Mouse (Mus musculus): ENCODE measurements at regions not wholly inside any gene's neighbourhood (a gene's known extent, or its start where the extent isn't known, plus 50 kb on each side); places are given as distances from the start of the nearest gene placed in this dataset.

- no peak overlapping the region for H3K27ac ChIP-seq (ENCODE audit: insufficient read depth, low read length)
- TF ChIP-seq EP300 (IDR thresholded peaks at IDR 0.05; ENCODE audit: insufficient read depth, low read depth, low read length) (no peak), CTCF (IDR thresholded peaks at IDR 0.05; ENCODE audit: low read depth, low read length) (no peak), POLR2A (IDR thresholded peaks at IDR 0.05; ENCODE audit: insufficient read depth, low read length) (no peak)
Observed at GRCm38 (mm10) chr6:94890165-94890564, 190.2 kb upstream of the Lrig1 start.

GRCm38 (mm10) chr6:94889271-94889670 lies 189.3 kb upstream of the Lrig1 start:
- Histone ChIP-seq H3K4me1 (ENCODE audit: control insufficient read depth, insufficient read depth, low read length) (peaks cover 1% of the 10 kb centered on the region), H3K4me3 (ENCODE audit: low read depth, low read length) (no peak overlapping the region), H3K9ac (ENCODE audit: low read depth, poor library complexity, severe bottlenecking) (no peak overlapping the region), H3K27me3 (ENCODE audit: control insufficient read depth, insufficient read depth, low read length, poor library complexity, severe bottlenecking) (no peaks in the 10 kb centered on the region), H3K27ac (ENCODE audit: insufficient read depth, low read length) (no peak overlapping the region), H3K9me3 (replicated peaks; ENCODE audit: control insufficient read depth, insufficient read depth, low read length, poor library complexity, severe bottlenecking) (no peaks in the 10 kb centered on the region), H3K36me3 (ENCODE audit: control insufficient read depth, insufficient read depth, low read length, poor library complexity, severe bottlenecking) (no peaks in the 10 kb centered on the region)
- no peak for TF ChIP-seq EP300 (IDR thresholded peaks at IDR 0.05; ENCODE audit: insufficient read depth, low read depth, low read length)
- no peak for TF ChIP-seq POLR2A (IDR thresholded peaks at IDR 0.05; ENCODE audit: insufficient read depth, low read length)
- TF ChIP-seq CTCF (IDR thresholded peaks at IDR 0.05; ENCODE audit: low read depth, low read length): no peak

More at GRCm38 (mm10) chr6:94890165-94890564, 190.2 kb upstream of the Lrig1 start:
- Histone ChIP-seq H3K9me3 (replicated peaks; ENCODE audit: control insufficient read depth, insufficient read depth, low read length, poor library complexity, severe bottlenecking) (no peaks in the 10 kb centered on the region), H3K36me3 (ENCODE audit: control insufficient read depth, insufficient read depth, low read length, poor library complexity, severe bottlenecking) (no peaks in the 10 kb centered on the region), H3K4me3 (ENCODE audit: low read depth, low read length) (no peak overlapping the region), H3K9ac (ENCODE audit: low read depth, poor library complexity, severe bottlenecking) (no peak overlapping the region), H3K4me1 (ENCODE audit: control insufficient read depth, insufficient read depth, low read length) (peaks cover 1% of the 10 kb centered on the region), H3K27me3 (ENCODE audit: control insufficient read depth, insufficient read depth, low read length, poor library complexity, severe bottlenecking) (no peaks in the 10 kb centered on the region)

- no peak overlapping the region for H3K27ac ChIP-seq (ENCODE audit: insufficient read depth, low read length)
- TF ChIP-seq POLR2A (IDR thresholded peaks at IDR 0.05; ENCODE audit: insufficient read depth, low read length) (no peak), CTCF (IDR thresholded peaks at IDR 0.05; ENCODE audit: low read depth, low read length) (no peak), EP300 (IDR thresholded peaks at IDR 0.05; ENCODE audit: insufficient read depth, low read depth, low read length) (no peak)
- no peaks in the 10 kb centered on the region for H3K36me3 ChIP-seq (ENCODE audit: control insufficient read depth, insufficient read depth, low read length, poor library complexity, severe bottlenecking)
Observed at GRCm38 (mm10) chr6:94881139-94881538, 181.2 kb upstream of the Lrig1 start.

GRCm38 (mm10) chr6:94875841-94876240 lies 175.9 kb upstream of the Lrig1 start:
- no peaks in the 10 kb centered on the region for H3K4me1 ChIP-seq (ENCODE audit: control insufficient read depth, insufficient read depth, low read length)
- no peak overlapping the region for H3K9ac ChIP-seq (ENCODE audit: low read depth, poor library complexity, severe bottlenecking)
- H3K4me3 ChIP-seq (ENCODE audit: low read depth, low read length): no peak overlapping the region
- H3K36me3 ChIP-seq (ENCODE audit: control insufficient read depth, insufficient read depth, low read length, poor library complexity, severe bottlenecking): no peaks in the 10 kb centered on the region
- no peak for TF ChIP-seq POLR2A (IDR thresholded peaks at IDR 0.05; ENCODE audit: insufficient read depth, low read length)
- TF ChIP-seq EP300 (IDR thresholded peaks at IDR 0.05; ENCODE audit: insufficient read depth, low read depth, low read length): no peak
- TF ChIP-seq CTCF (IDR thresholded peaks at IDR 0.05; ENCODE audit: low read depth, low read length): no peak
- H3K27ac ChIP-seq (ENCODE audit: insufficient read depth, low read length): no peak overlapping the region
- no peaks in the 10 kb centered on the region for H3K27me3 ChIP-seq (ENCODE audit: control insufficient read depth, insufficient read depth, low read length, poor library complexity, severe bottlenecking)
- H3K9me3 ChIP-seq (replicated peaks; ENCODE audit: control insufficient read depth, insufficient read depth, low read length, poor library complexity, severe bottlenecking): no peaks in the 10 kb centered on the region

More at GRCm38 (mm10) chr6:94881139-94881538, 181.2 kb upstream of the Lrig1 start:
- no peak overlapping the region for H3K4me3 ChIP-seq (ENCODE audit: low read depth, low read length)
- H3K9ac ChIP-seq (ENCODE audit: low read depth, poor library complexity, severe bottlenecking): no peak overlapping the region
- H3K27me3 ChIP-seq (ENCODE audit: control insufficient read depth, insufficient read depth, low read length, poor library complexity, severe bottlenecking): no peaks in the 10 kb centered on the region
- peaks cover 1% of the 10 kb centered on the region for H3K4me1 ChIP-seq (ENCODE audit: control insufficient read depth, insufficient read depth, low read length)
- H3K9me3 ChIP-seq (replicated peaks; ENCODE audit: control insufficient read depth, insufficient read depth, low read length, poor library complexity, severe bottlenecking): no peaks in the 10 kb centered on the region

- H3K4me1 ChIP-seq (ENCODE audit: control insufficient read depth, insufficient read depth, low read length): no peaks in the 10 kb centered on the region
- H3K27me3 ChIP-seq (ENCODE audit: control insufficient read depth, insufficient read depth, low read length, poor library complexity, severe bottlenecking): no peaks in the 10 kb centered on the region
- no peaks in the 10 kb centered on the region for H3K9me3 ChIP-seq (replicated peaks; ENCODE audit: control insufficient read depth, insufficient read depth, low read length, poor library complexity, severe bottlenecking)
- no peak overlapping the region for H3K9ac ChIP-seq (ENCODE audit: low read depth, poor library complexity, severe bottlenecking)
- TF ChIP-seq POLR2A (IDR thresholded peaks at IDR 0.05; ENCODE audit: insufficient read depth, low read length) (no peak), EP300 (IDR thresholded peaks at IDR 0.05; ENCODE audit: insufficient read depth, low read depth, low read length) (no peak), CTCF (IDR thresholded peaks at IDR 0.05; ENCODE audit: low read depth, low read length) (no peak)
- no peaks in the 10 kb centered on the region for H3K36me3 ChIP-seq (ENCODE audit: control insufficient read depth, insufficient read depth, low read length, poor library complexity, severe bottlenecking)
- H3K27ac ChIP-seq (ENCODE audit: insufficient read depth, low read length): no peak overlapping the region
- no peak overlapping the region for H3K4me3 ChIP-seq (ENCODE audit: low read depth, low read length)
Observed at GRCm38 (mm10) chr6:94875065-94875464, 175.1 kb upstream of the Lrig1 start.

GRCm38 (mm10) chr6:94874415-94874814 lies 174.5 kb upstream of the Lrig1 start:
- H3K9ac ChIP-seq (ENCODE audit: low read depth, poor library complexity, severe bottlenecking): no peak overlapping the region
- no peak overlapping the region for H3K4me3 ChIP-seq (ENCODE audit: low read depth, low read length)
- no peaks in the 10 kb centered on the region for H3K4me1 ChIP-seq (ENCODE audit: control insufficient read depth, insufficient read depth, low read length)
- no peaks in the 10 kb centered on the region for H3K9me3 ChIP-seq (replicated peaks; ENCODE audit: control insufficient read depth, insufficient read depth, low read length, poor library complexity, severe bottlenecking)
- H3K27me3 ChIP-seq (ENCODE audit: control insufficient read depth, insufficient read depth, low read length, poor library complexity, severe bottlenecking): no peaks in the 10 kb centered on the region
- TF ChIP-seq POLR2A (IDR thresholded peaks at IDR 0.05; ENCODE audit: insufficient read depth, low read length): no peak
- no peak for TF ChIP-seq CTCF (IDR thresholded peaks at IDR 0.05; ENCODE audit: low read depth, low read length)
- no peak for TF ChIP-seq EP300 (IDR thresholded peaks at IDR 0.05; ENCODE audit: insufficient read depth, low read depth, low read length)
- no peak overlapping the region for H3K27ac ChIP-seq (ENCODE audit: insufficient read depth, low read length)
- no peaks in the 10 kb centered on the region for H3K36me3 ChIP-seq (ENCODE audit: control insufficient read depth, insufficient read depth, low read length, poor library complexity, severe bottlenecking)

Data from ES-Bruce4 (cell line).